Mouse (Mus musculus) embryonic stem cell, embryonic (primary cell): Measurements from ENCODE around the gene Cdc40.

ENCODE experiments used
- CTCF ChIA-PET, 4 experiments: fragments of 300-600 bp in 2 of 4; fragments of 350-600 bp in 2 of 4; sonication (Branson Sonifier 250); formaldehyde crosslinking; loops; one replicate each; lab custom pipeline; 2022; ENCODE audit warnings: inconsistent platforms in 2 of 4; lab: Charles Lee
- POLR2A ChIA-PET, 4 experiments: fragments of 300-600 bp in 2 of 4; fragments of 350-600 bp in 2 of 4; sonication (Branson Sonifier 250); formaldehyde crosslinking; loops; one replicate each; lab custom pipeline; 2022; ENCODE audit warnings: antibody characterized with exemption in 4 of 4, inconsistent platforms in 1 of 4; lab: Charles Lee

Gene Cdc40

GRCm38 (mm10) chr10:40882333-40882732, 778 bp downstream of the Cdc40 start:
- ChIA-PET CTCF (interaction anchor here in 1 of 4 experiments (1.1 kb wide), 1 partner anchor 341 kb away, joined by 3 read pairs; no protein-coding TSS in a partner anchor), POLR2A (interaction anchor here in 3 of 4 experiments (0.8 to 3.7 kb wide), 27 partner anchors 10 to 637 kb away, joined by 3 to 19 read pairs (median 4); partner anchors contain the start of genes Ak9 (in 1 of the 3) and Cd164 (in 1 of the 3))

GRCm38 (mm10) chr10:40881236-40881635, 1.9 kb downstream of the Cdc40 start:
- ChIA-PET CTCF (no interaction called here), POLR2A (interaction anchor here in 2 of 4 experiments (2.7 to 3.7 kb wide), 2 partner anchors 15 to 22 kb away, joined by 18 to 19 read pairs; no protein-coding TSS in a partner anchor)

- CTCF ChIA-PET = no interaction called here
- POLR2A ChIA-PET = interaction anchor here in 2 of 4 experiments (0.7 to 3.7 kb wide), 4 partner anchors 24 to 1193 kb away, joined by 3 to 18 read pairs (median 4); no protein-coding TSS in a partner anchor
Observed at GRCm38 (mm10) chr10:40879969-40880368, 3.1 kb downstream of the Cdc40 start.

- ChIA-PET CTCF (no interaction called here), POLR2A (no interaction called here)
Observed at GRCm38 (mm10) chr10:40878246-40878645, 4.9 kb downstream of the Cdc40 start.

- CTCF ChIA-PET = no interaction called here
- POLR2A ChIA-PET = interaction anchor here in 2 of 4 experiments (1.3 to 1.4 kb wide), 2 partner anchors 11 kb away, joined by 3 to 5 read pairs; partner anchors contain the start of genes Cdc40 (in 2 of the 2) and Wasf1 (in 2 of the 2)
Observed at GRCm38 (mm10) chr10:40872052-40872451, 11.1 kb downstream of the Cdc40 start.

GRCm38 (mm10) chr10:40871301-40871700, 11.8 kb downstream of the Cdc40 start:
- CTCF ChIA-PET = no interaction called here

GRCm38 (mm10) chr10:40868081-40868480, 15.0 kb downstream of the Cdc40 start:
- ChIA-PET CTCF (no interaction called here), POLR2A (interaction anchor here in 1 of 4 experiments (0.6 kb wide), 1 partner anchor 130 kb away, joined by 4 read pairs; no protein-coding TSS in a partner anchor)

More at GRCm38 (mm10) chr10:40871301-40871700, 11.8 kb downstream of the Cdc40 start:
- POLR2A ChIA-PET = interaction anchor here in 3 of 4 experiments (1.3 to 1.5 kb wide), 3 partner anchors 12 kb away, joined by 3 to 5 read pairs (median 4); partner anchors contain the start of genes Cdc40 (in 3 of the 3) and Wasf1 (in 3 of the 3)

- CTCF ChIA-PET = no interaction called here
- POLR2A ChIA-PET = interaction anchor here in 1 of 4 experiments (1.0 kb wide), 1 partner anchor 17 kb away, joined by 3 read pairs; no protein-coding TSS in a partner anchor
Observed at GRCm38 (mm10) chr10:40857599-40857998, 25.5 kb downstream of the Cdc40 start.

- POLR2A ChIA-PET = interaction anchor here in 1 of 4 experiments (1.0 kb wide), 1 partner anchor 16 kb away, joined by 3 read pairs; no protein-coding TSS in a partner anchor
- CTCF ChIA-PET = no interaction called here
Observed at GRCm38 (mm10) chr10:40856703-40857102, 26.4 kb downstream of the Cdc40 start.

- ChIA-PET CTCF (interaction anchor here in 1 of 4 experiments (0.6 kb wide), 1 partner anchor 612 kb away, joined by 5 read pairs; no protein-coding TSS in a partner anchor), POLR2A (interaction anchor here in 1 of 4 experiments (0.8 kb wide), 1 partner anchor 11 kb away, joined by 3 read pairs; no protein-coding TSS in a partner anchor)
Observed at GRCm38 (mm10) chr10:40855616-40856015, 27.5 kb downstream of the Cdc40 start.

- POLR2A ChIA-PET = interaction anchor here in 1 of 4 experiments (1.0 to 1.5 kb wide), 2 partner anchors 15 to 548 kb away, joined by 3 to 4 read pairs; no protein-coding TSS in a partner anchor
- CTCF ChIA-PET = no interaction called here
Observed at GRCm38 (mm10) chr10:40851138-40851537, 32.0 kb downstream of the Cdc40 start.

- ChIA-PET POLR2A (interaction anchor here in 1 of 4 experiments (1.5 kb wide), 1 partner anchor 15 kb away, joined by 4 read pairs; no protein-coding TSS in a partner anchor), CTCF (no interaction called here)
Observed at GRCm38 (mm10) chr10:40850644-40851043, 32.5 kb downstream of the Cdc40 start.

- CTCF ChIA-PET = no interaction called here
- POLR2A ChIA-PET = interaction anchor here in 1 of 4 experiments (0.9 kb wide), 1 partner anchor 104 kb away, joined by 4 read pairs; no protein-coding TSS in a partner anchor
Observed at GRCm38 (mm10) chr10:40847176-40847874, 35.8 kb downstream of the Cdc40 start.

GRCm38 (mm10) chr10:40845626-40846025, 37.5 kb downstream of the Cdc40 start:
- POLR2A ChIA-PET = interaction anchor here in 2 of 4 experiments (0.9 to 1.1 kb wide), 4 partner anchors 10 to 587 kb away, joined by 3 to 4 read pairs (median 4); partner anchors contain the start of genes Cdc40 (in 1 of the 2) and Wasf1 (in 1 of the 2)
- CTCF ChIA-PET = interaction anchor here in 1 of 4 experiments (0.6 kb wide), 1 partner anchor 903 kb away, joined by 5 read pairs; no protein-coding TSS in a partner anchor

GRCm38 (mm10) chr10:40844546-40844945, 38.6 kb downstream of the Cdc40 start:
- ChIA-PET CTCF (interaction anchor here in 1 of 4 experiments (0.6 kb wide), 1 partner anchor 711 kb away, joined by 13 read pairs; no protein-coding TSS in a partner anchor), POLR2A (interaction anchor here in 2 of 4 experiments (0.7 to 1.1 kb wide), 4 partner anchors 11 to 497 kb away, joined by 3 to 4 read pairs (median 3); no protein-coding TSS in a partner anchor)

- ChIA-PET POLR2A (interaction anchor here in 2 of 4 experiments (0.7 to 1.1 kb wide), 2 partner anchors 16 to 497 kb away, joined by 3 to 4 read pairs; no protein-coding TSS in a partner anchor), CTCF (no interaction called here)
Observed at GRCm38 (mm10) chr10:40843841-40844240, 39.3 kb downstream of the Cdc40 start.

- POLR2A ChIA-PET = interaction anchor here in 2 of 4 experiments (0.7 to 1.3 kb wide), 3 partner anchors 14 to 53 kb away, joined by 3 to 4 read pairs (median 3); no protein-coding TSS in a partner anchor
- CTCF ChIA-PET = interaction anchor here in 1 of 4 experiments (0.5 kb wide), 1 partner anchor 160 kb away, joined by 4 read pairs; no protein-coding TSS in a partner anchor
Observed at GRCm38 (mm10) chr10:40840086-40840485, 43.0 kb downstream of the Cdc40 start.

GRCm38 (mm10) chr10:40831267-40831666, 51.8 kb downstream of the Cdc40 start:
- CTCF ChIA-PET = interaction anchor here in 1 of 4 experiments (0.6 kb wide), 1 partner anchor 95 kb away, joined by 3 read pairs; no protein-coding TSS in a partner anchor
- POLR2A ChIA-PET = interaction anchor here in 2 of 4 experiments (0.6 to 0.7 kb wide), 4 partner anchors 21 to 894 kb away, joined by 3 to 7 read pairs (median 4); no protein-coding TSS in a partner anchor
